Mouse (Mus musculus) left cerebral cortex, adult 11 months (tissue): ENCODE measurements at regions not wholly inside any gene's neighbourhood (a gene's known extent, or its start where the extent isn't known, plus 50 kb on each side); places are given as distances from the start of the nearest gene placed in this dataset.

Experiments
- DNase-seq: peaks from one replicate; pipeline ENCODE4 v3.0.0; 2022; ENCODE audit warnings: low spot score

- no peak for DNase-seq
Observed at GRCm38 (mm10) chr14:123081016-123081714, 97.3 kb upstream of the Tmtc4 start.

GRCm38 (mm10) chr14:123079733-123080132 lies 95.9 kb upstream of the Tmtc4 start:
- no peak for DNase-seq

- no peak for DNase-seq
Observed at GRCm38 (mm10) chr14:123078804-123079203, 95.0 kb upstream of the Tmtc4 start.

- DNase-seq, result no peak
Observed at GRCm38 (mm10) chr14:123066344-123066743, 82.5 kb upstream of the Tmtc4 start.

- no peak for DNase-seq
Observed at GRCm38 (mm10) chr14:123065566-123065965, 81.7 kb upstream of the Tmtc4 start.

- DNase-seq, result no peak
Observed at GRCm38 (mm10) chr14:123065136-123065535, 81.3 kb upstream of the Tmtc4 start.

- DNase-seq, result no peak
Observed at GRCm38 (mm10) chr14:123062908-123063307, 79.1 kb upstream of the Tmtc4 start.

- no peak for DNase-seq
Observed at GRCm38 (mm10) chr14:123056976-123057375, 73.1 kb upstream of the Tmtc4 start.

GRCm38 (mm10) chr14:123048451-123048850 lies 64.6 kb upstream of the Tmtc4 start:
- DNase-seq, result no peak

- DNase-seq, result no peak
Observed at GRCm38 (mm10) chr14:123040046-123040445, 56.2 kb upstream of the Tmtc4 start.

- DNase-seq, result no peak
Observed at GRCm38 (mm10) chr14:123037444-123037843, 53.6 kb upstream of the Tmtc4 start.
